Mouse (Mus musculus) neural tube, embryonic 11.5 days (tissue): ENCODE results near the gene Olfr670. TPM values are rescaled to one million over a fixed set of nuclear protein-coding genes. Genes with fewer than 3 reads are reported as not detected.

Experiments
- polyA plus RNA-seq: library from polyadenylated mRNA; unstranded; fragments of >200 nt; fragmentation: Nextera tagmentation; extraction: Ambion mirVana; gene quantifications from 2 replicates; pipeline ENCODE4 v1.2.1, GENCODE M21; 2014

The Olfr670 gene
- polyA plus RNA-seq, 1 experiment from 2014 or later, result not detected

Other genes with a start within 250 kb of the Olfr670 start
- not detected in 2 replicates for gene Usp17le, start 185.2 kb downstream of the Olfr670 start, polyA plus RNA-seq
- gene Usp17lb, start 120.0 kb downstream of the Olfr670 start, polyA plus RNA-seq, result not detected in 2 replicates
- not detected in 2 replicates for gene Usp17la, start 105.6 kb downstream of the Olfr670 start, polyA plus RNA-seq
- not detected in 2 replicates for gene Olfr665, start 84.6 kb downstream of the Olfr670 start, polyA plus RNA-seq
- gene Olfr666, start 66.7 kb downstream of the Olfr670 start, polyA plus RNA-seq, result not detected in 2 replicates
- gene Olfr667, start 41.1 kb downstream of the Olfr670 start, polyA plus RNA-seq, result not detected in 2 replicates
- gene Olfr668, start 34.6 kb downstream of the Olfr670 start, polyA plus RNA-seq, result not detected in 2 replicates
- gene Olfr669, start 28.4 kb downstream of the Olfr670 start, polyA plus RNA-seq, result not detected in 2 replicates
- gene Olfr671, start 16.5 kb upstream of the Olfr670 start, polyA plus RNA-seq, result not detected in 2 replicates
- not detected in 2 replicates for gene Olfr672, start 39.4 kb upstream of the Olfr670 start, polyA plus RNA-seq
- gene Olfr675, start 65.8 kb upstream of the Olfr670 start, polyA plus RNA-seq, result not detected in 2 replicates
- gene Olfr676, start 70.1 kb upstream of the Olfr670 start, polyA plus RNA-seq, result not detected in 2 replicates
- not detected in 2 replicates for gene Olfr677, start 88.8 kb upstream of the Olfr670 start, polyA plus RNA-seq
- not detected in 2 replicates for gene Olfr678, start 101.9 kb upstream of the Olfr670 start, polyA plus RNA-seq
- not detected in 2 replicates for gene Olfr679, start 118.6 kb upstream of the Olfr670 start, polyA plus RNA-seq
- gene Olfr680-ps1, start 130.2 kb upstream of the Olfr670 start, polyA plus RNA-seq, result not detected in 2 replicates
- not detected in 2 replicates for gene Olfr681, start 154.2 kb upstream of the Olfr670 start, polyA plus RNA-seq
- not detected in 2 replicates for gene Olfr683, start 184.4 kb upstream of the Olfr670 start, polyA plus RNA-seq
- not detected in 2 replicates for gene Olfr684, start 201.0 kb upstream of the Olfr670 start, polyA plus RNA-seq
- not detected in 2 replicates for gene Olfr685, start 223.4 kb upstream of the Olfr670 start, polyA plus RNA-seq
- not detected in 2 replicates for gene Olfr686, start 244.9 kb upstream of the Olfr670 start, polyA plus RNA-seq